Mouse (Mus musculus): ENCODE data around the gene Spem1. TPM values are rescaled to one million over a fixed set of nuclear protein-coding genes. Genes with fewer than 3 reads are reported as not detected.

Spem1 gene
- polyA plus RNA-seq, 2 experiments = 0.18 to 0.65 TPM

DNA sequence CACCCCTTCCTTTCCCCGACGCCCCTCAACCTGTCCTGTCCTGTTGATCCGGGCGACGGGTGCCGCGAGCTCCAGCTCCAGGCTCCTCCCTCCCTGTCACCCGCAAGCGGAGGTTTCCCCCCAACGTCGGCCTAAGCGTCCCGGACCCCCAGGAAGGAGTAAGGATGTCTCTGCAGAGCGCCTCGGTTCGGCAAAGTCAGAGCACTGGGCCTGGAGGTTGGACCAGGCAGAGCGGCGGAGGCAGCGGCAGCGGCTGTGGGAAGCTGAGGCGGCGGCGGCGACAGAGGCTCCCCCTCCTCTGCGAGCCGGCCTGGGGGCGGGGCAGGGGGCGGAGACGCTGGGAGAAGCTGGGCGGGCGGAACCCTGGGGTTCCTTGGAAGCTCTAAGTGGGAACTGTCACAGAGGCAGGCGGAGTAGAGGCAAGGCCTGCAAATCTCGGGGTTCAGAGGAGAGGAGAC is 19.3 kb downstream of the Spem1 start:
- H3K4me3 ChIP-seq (replicated peaks; ENCODE audit: low read length) = peak overlapping the region; percentile 61
- TF ChIP-seq POLR2A (IDR thresholded peaks at IDR 0.05; ENCODE audit: borderline replicate concordance, extremely low read depth, insufficient read depth, insufficient read length) = no peak
- peaks cover 47% of the 10 kb centered on the region for H3K27me3 ChIP-seq (ENCODE audit: control insufficient read depth, insufficient read depth, low read length)
- H3K9me3 ChIP-seq (ENCODE audit: control insufficient read depth, low read length) = no peaks in the 10 kb centered on the region
- H3K4me2 ChIP-seq (replicated peaks; ENCODE audit: low read depth, low read length, severe bottlenecking) = peak overlapping the region; percentile 94
- peaks cover 53% of the 10 kb centered on the region for H3K4me1 ChIP-seq (ENCODE audit: control insufficient read depth, insufficient read depth, low read length)
- peak; percentile 73 for DNase-seq (ENCODE audit: low spot score)
- H3K27ac ChIP-seq (replicated peaks; ENCODE audit: low read depth, low read length) = no peak overlapping the region
- WGBS = 1% methylated on average over 33 of the region's 33 CpGs
- no peaks in the 10 kb centered on the region for H3K36me3 ChIP-seq (ENCODE audit: control insufficient read depth, insufficient read depth, low read length)
- peak overlapping the region; percentile 56 for H3K9ac ChIP-seq (ENCODE audit: low read depth, low read length, severe bottlenecking)
- ATAC-seq (ENCODE audit: low FRiP score, low read depth) = peak; percentile 37; the same call in 1 of the 2 replicates

DNA sequence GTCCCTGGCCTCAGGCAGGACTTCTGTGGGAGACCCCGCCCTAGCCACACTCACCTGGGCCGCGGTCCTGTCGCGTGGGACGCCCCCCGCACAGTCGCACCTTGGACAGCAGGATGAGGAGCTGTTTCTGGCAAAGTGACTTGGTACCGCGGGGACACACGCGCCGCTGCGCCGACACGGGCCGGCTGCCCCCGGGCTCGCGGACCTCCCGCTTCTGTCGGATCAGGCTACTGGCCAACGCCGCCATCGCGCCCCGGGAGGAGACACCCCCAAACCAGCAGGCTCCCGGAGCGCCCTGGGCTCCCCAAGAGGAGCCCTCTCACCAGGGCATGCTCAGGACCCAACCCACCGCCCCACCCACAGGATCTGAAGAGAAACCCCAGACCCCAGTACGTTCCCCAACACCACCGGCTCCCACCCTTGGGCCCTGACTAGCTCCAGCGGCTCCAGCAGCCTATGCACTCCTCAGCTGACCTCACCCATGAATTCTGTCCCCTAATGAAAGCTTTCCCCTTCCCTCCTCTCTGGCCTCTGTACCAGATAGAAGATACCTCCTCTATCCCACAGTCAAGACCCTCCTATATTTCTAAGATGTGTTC is 20.5 kb downstream of the Spem1 start, which contains the start of gene Fgf11:
Gene Fgf11 (minus strand): TSS at position 479 of the 599 bp plus-strand sequence.
- Histone ChIP-seq H3K36me3 (ENCODE audit: control insufficient read depth, insufficient read depth, low read length) (no peaks in the 10 kb centered on the region), H3K9me3 (ENCODE audit: control insufficient read depth, low read length) (no peaks in the 10 kb centered on the region), H3K27ac (replicated peaks; ENCODE audit: low read depth, low read length) (peak within 1 kb of the TSS; percentile 74), H3K27me3 (ENCODE audit: control insufficient read depth, insufficient read depth, low read length) (peaks cover 47% of the 10 kb centered on the region), H3K4me2 (replicated peaks; ENCODE audit: low read depth, low read length, severe bottlenecking) (peak within 1 kb of the TSS; percentile 94), H3K4me3 (replicated peaks; ENCODE audit: low read length) (peak within 1 kb of the TSS; percentile 61), H3K9ac (ENCODE audit: low read depth, low read length, severe bottlenecking) (peak within 1 kb of the TSS; percentile 57), H3K4me1 (ENCODE audit: control insufficient read depth, insufficient read depth, low read length) (peaks cover 53% of the 10 kb centered on the region)
- TF ChIP-seq POLR2A (IDR thresholded peaks at IDR 0.05; ENCODE audit: borderline replicate concordance, extremely low read depth, insufficient read depth, insufficient read length) = no peak
- DNase-seq (ENCODE audit: low spot score) (no peak), ATAC-seq (ENCODE audit: low FRiP score, low read depth) (no peak)
- under 1% methylated on average over 33 of the region's 33 CpGs for WGBS

DNA sequence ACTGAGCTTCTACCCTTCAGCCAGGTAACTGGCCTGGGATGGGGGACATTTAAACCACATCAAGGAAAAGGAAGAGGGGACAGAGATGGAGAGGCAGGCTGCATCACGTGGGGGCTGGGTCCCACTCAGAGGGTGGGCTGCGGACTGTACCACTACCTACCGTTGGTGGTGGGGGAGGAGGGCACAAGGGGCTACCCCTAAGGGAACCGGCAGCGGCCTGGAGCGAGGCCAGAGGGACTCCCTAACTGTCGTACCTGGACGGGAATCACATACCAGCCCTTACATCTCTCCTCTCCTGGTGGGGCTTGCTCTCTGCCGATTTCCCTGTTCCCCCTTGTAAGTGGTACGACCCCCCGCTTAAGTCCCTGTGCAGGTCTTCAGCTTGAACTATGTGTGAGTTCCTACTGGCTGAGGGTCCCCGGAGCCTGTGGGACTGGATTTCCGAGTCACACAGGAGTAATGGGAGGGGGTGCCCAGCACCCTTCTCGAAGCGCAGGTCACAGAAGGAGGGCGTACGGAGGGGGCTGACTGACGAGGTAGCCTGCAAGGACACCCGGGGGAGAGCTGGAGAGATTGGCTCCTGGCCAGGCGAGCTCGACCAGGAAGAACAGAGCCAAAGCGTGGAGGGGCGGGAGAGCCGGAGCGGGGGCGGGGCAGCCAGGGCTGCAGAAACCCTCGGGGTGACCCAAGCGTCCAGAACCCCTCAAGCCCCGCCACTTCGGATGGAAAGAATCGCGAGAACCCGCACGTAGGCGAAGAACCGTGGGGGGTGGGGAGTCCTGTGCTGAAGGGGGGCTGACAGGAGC is 21.4 kb downstream of the Spem1 start:
- H3K4me3 ChIP-seq (replicated peaks; ENCODE audit: low read length) = peak overlapping the region; percentile 61
- peak; percentile 80 for DNase-seq (ENCODE audit: low spot score)
- WGBS = 1% methylated on average over 31 of the region's 36 CpGs
- peak overlapping the region; percentile 57 for H3K9ac ChIP-seq (ENCODE audit: low read depth, low read length, severe bottlenecking)
- peaks cover 39% of the 10 kb centered on the region for H3K27me3 ChIP-seq (ENCODE audit: control insufficient read depth, insufficient read depth, low read length)
- H3K4me2 ChIP-seq (replicated peaks; ENCODE audit: low read depth, low read length, severe bottlenecking) = peak overlapping the region; percentile 94
- peak; percentile 64 for ATAC-seq (ENCODE audit: low FRiP score, low read depth)
- TF ChIP-seq POLR2A (IDR thresholded peaks at IDR 0.05; ENCODE audit: borderline replicate concordance, extremely low read depth, insufficient read depth, insufficient read length) = no peak
- peaks cover 56% of the 10 kb centered on the region for H3K4me1 ChIP-seq (ENCODE audit: control insufficient read depth, insufficient read depth, low read length)
- H3K27ac ChIP-seq (replicated peaks; ENCODE audit: low read depth, low read length) = peak overlapping the region; percentile 74
- H3K36me3 ChIP-seq (ENCODE audit: control insufficient read depth, insufficient read depth, low read length) = no peaks in the 10 kb centered on the region
- no peaks in the 10 kb centered on the region for H3K9me3 ChIP-seq (ENCODE audit: control insufficient read depth, low read length)

DNA sequence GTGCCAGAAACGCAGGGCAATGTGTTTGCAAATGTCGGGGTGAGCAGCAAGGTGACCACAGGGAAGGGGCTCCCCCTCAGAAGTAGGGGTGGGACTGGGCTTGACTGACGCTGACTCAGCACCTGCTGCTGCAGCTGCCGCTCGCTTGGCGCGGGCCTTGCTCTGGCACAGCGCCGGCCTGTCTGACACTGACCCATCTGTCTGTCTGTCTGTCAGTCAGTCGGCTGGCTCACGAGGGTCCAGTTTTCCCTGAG is 21.9 kb downstream of the Spem1 start:
- Histone ChIP-seq H3K27me3 (ENCODE audit: control insufficient read depth, insufficient read depth, low read length) (peaks cover 34% of the 10 kb centered on the region), H3K27ac (replicated peaks; ENCODE audit: low read depth, low read length) (peak overlapping the region; percentile 74; the same call in 1 of the 2 replicates), H3K36me3 (ENCODE audit: control insufficient read depth, insufficient read depth, low read length) (no peaks in the 10 kb centered on the region), H3K4me2 (replicated peaks; ENCODE audit: low read depth, low read length, severe bottlenecking) (peak overlapping the region; percentile 94), H3K9ac (ENCODE audit: low read depth, low read length, severe bottlenecking) (peak overlapping the region; percentile 57; the same call in 1 of the 2 replicates), H3K9me3 (ENCODE audit: control insufficient read depth, low read length) (no peaks in the 10 kb centered on the region), H3K4me3 (replicated peaks; ENCODE audit: low read length) (peak overlapping the region; percentile 61), H3K4me1 (ENCODE audit: control insufficient read depth, insufficient read depth, low read length) (peaks cover 54% of the 10 kb centered on the region)
- 0% methylated on average over 11 of the region's 11 CpGs for WGBS
- no peak for ATAC-seq (ENCODE audit: low FRiP score, low read depth)
- no peak for TF ChIP-seq POLR2A (IDR thresholded peaks at IDR 0.05; ENCODE audit: borderline replicate concordance, extremely low read depth, insufficient read depth, insufficient read length)
- peak; percentile 42 for DNase-seq (ENCODE audit: low spot score)

DNA sequence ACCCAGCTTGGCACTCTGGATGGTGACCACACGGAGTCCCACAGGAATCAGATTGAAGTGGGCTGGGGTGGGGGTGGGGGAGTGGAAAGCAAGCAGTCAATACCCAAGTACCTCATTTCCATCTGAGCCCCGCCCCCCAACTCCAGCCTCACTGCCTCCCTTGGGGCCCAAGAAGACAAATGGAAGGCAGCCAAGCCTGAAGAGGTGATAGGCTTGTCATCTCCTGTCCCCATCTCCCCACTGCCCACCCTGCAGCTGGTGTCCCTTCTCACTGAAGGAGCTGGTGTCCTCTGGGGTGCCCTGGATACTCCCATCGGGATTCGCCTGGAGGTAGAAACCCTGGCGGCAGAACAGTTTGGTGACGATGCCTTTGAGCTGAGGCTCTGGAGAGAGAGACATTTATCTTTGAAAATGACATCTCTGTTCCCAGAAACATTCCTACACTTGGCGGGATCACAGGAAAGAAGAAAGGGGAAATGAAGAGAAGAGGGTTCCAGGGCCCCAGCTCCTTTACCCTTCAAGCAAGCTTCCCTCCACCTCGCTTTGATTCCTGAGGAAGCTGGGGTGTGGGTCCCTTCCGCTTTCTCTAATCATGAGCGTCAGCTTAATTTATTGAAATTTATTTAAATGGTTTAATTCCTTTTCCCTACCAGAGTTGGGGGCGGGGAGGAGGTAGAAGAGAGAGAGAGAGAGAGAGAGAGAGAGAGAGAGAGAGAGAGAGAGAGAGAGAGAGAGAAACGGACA is 22.4 kb downstream of the Spem1 start:
- TF ChIP-seq POLR2A (IDR thresholded peaks at IDR 0.05; ENCODE audit: borderline replicate concordance, extremely low read depth, insufficient read depth, insufficient read length) = no peak
- DNase-seq (ENCODE audit: low spot score) (peak; percentile 19), ATAC-seq (ENCODE audit: low FRiP score, low read depth) (no peak)
- H3K36me3 ChIP-seq (ENCODE audit: control insufficient read depth, insufficient read depth, low read length) = no peaks in the 10 kb centered on the region
- H3K4me3 ChIP-seq (replicated peaks; ENCODE audit: low read length) = peak overlapping the region; percentile 61
- peak overlapping the region; percentile 94 for H3K4me2 ChIP-seq (replicated peaks; ENCODE audit: low read depth, low read length, severe bottlenecking)
- WGBS = 27% methylated on average over 12 of the region's 12 CpGs
- H3K9me3 ChIP-seq (ENCODE audit: control insufficient read depth, low read length) = no peaks in the 10 kb centered on the region
- peaks cover 49% of the 10 kb centered on the region for H3K4me1 ChIP-seq (ENCODE audit: control insufficient read depth, insufficient read depth, low read length)
- H3K9ac ChIP-seq (ENCODE audit: low read depth, low read length, severe bottlenecking) = no peak overlapping the region
- peaks cover 29% of the 10 kb centered on the region for H3K27me3 ChIP-seq (ENCODE audit: control insufficient read depth, insufficient read depth, low read length)
- H3K27ac ChIP-seq (replicated peaks; ENCODE audit: low read depth, low read length) = peak overlapping the region; percentile 74; the same call in 1 of the 2 replicates
